34 mouse cellular contexts compared by ENCODE assay signal in genomic region chr14:93058799-93059198, GRCm38 (mm10).
"Had no signal": no experiment of that assay in that cellular context is flagged by ENCODE, and none has a peak within 500 bp of the region (broad histone marks: within the 10 kb centered on the region; RNA-seq: fewer than 3 reads in every experiment).

No protein-coding gene starts in this region.

- DNase-seq: heart, postnatal 10 days; heart, postnatal 14 days; heart, postnatal 36 days; heart, postnatal 4 days; kidney, adult 11 months; kidney, adult 18-20 months; kidney, adult 2 months; kidney, adult 8-10 months; kidney, adult 9 months; kidney, postnatal 10 days; kidney, postnatal 14 days; kidney, postnatal 25 days; kidney, postnatal 36 days; kidney, postnatal 4 days; layer of hippocampus, adult 9-11 months; layer of hippocampus, postnatal 36 days had no signal

- H3K9ac ChIP-seq: heart, embryonic 12.5 days; heart, embryonic 13.5 days; heart, embryonic 15.5 days; hindbrain, embryonic 12.5 days; hindbrain, embryonic 13.5 days; hindbrain, embryonic 14.5 days; hindbrain, embryonic 15.5 days; kidney, embryonic 15.5 days had no signal

- H3K9me3 ChIP-seq: heart, embryonic 12.5 days; heart, embryonic 13.5 days; heart, embryonic 15.5 days; hindbrain, embryonic 10.5 days; hindbrain, embryonic 12.5 days; hindbrain, embryonic 13.5 days; hindbrain, embryonic 15.5 days; kidney, embryonic 15.5 days had no signal

- H3K27me3 ChIP-seq: heart, embryonic 12.5 days; heart, embryonic 13.5 days; heart, embryonic 15.5 days; hindbrain, embryonic 12.5 days; hindbrain, embryonic 13.5 days; hindbrain, embryonic 15.5 days; kidney, embryonic 15.5 days had no signal

- H3K36me3 ChIP-seq: heart, embryonic 12.5 days; heart, embryonic 13.5 days; heart, embryonic 15.5 days; hindbrain, embryonic 10.5 days; hindbrain, embryonic 12.5 days; hindbrain, embryonic 13.5 days; hindbrain, embryonic 15.5 days; kidney, embryonic 15.5 days had no signal

- H3K4me1 ChIP-seq: heart, embryonic 12.5 days; heart, embryonic 13.5 days; heart, embryonic 15.5 days; hindbrain, embryonic 10.5 days; hindbrain, embryonic 12.5 days; hindbrain, embryonic 13.5 days; hindbrain, embryonic 15.5 days; kidney, embryonic 15.5 days had no signal

- H3K4me3 ChIP-seq: heart, embryonic 12.5 days; heart, embryonic 13.5 days; heart, embryonic 15.5 days; hindbrain, embryonic 10.5 days; hindbrain, embryonic 12.5 days; hindbrain, embryonic 13.5 days; hindbrain, embryonic 15.5 days; kidney, embryonic 15.5 days; layer of hippocampus, adult 2 months; left cerebral cortex, adult 2 months had no signal

- H3K27ac ChIP-seq: heart, embryonic 13.5 days; heart, embryonic 15.5 days; hindbrain, embryonic 10.5 days; hindbrain, embryonic 12.5 days; hindbrain, embryonic 13.5 days; hindbrain, embryonic 14.5 days; hindbrain, embryonic 15.5 days; hindbrain, postnatal 0 days; kidney, embryonic 15.5 days; kidney, postnatal 0 days; layer of hippocampus, adult 2 months had no signal

- H3K4me2 ChIP-seq: heart, embryonic 11.5 days; heart, embryonic 12.5 days; heart, embryonic 13.5 days; heart, embryonic 15.5 days; hindbrain, embryonic 12.5 days; hindbrain, embryonic 13.5 days; hindbrain, embryonic 14.5 days; hindbrain, embryonic 15.5 days; kidney, embryonic 15.5 days had no signal

- ATAC-seq: hindbrain, embryonic 16.5 days; hindbrain, postnatal 0 days; inflammation-experienced regulatory T-cells, adult 6 months; intestine, embryonic 16.5 days; intestine, postnatal 0 days had no signal
